Mouse (Mus musculus) C2C12 (cell line): ENCODE results near the gene Gm765. TPM values are rescaled to one million over a fixed set of nuclear protein-coding genes. Genes with fewer than 3 reads are reported as not detected.

Experiments used
- H3K27me3 ChIP-seq: one replicate; pipeline ENCODE4 v1.6.1; 2011; ENCODE audit not compliant: control insufficient read depth, insufficient read depth, insufficient read length
- H3K36me3 ChIP-seq: one replicate; pipeline ENCODE4 v1.6.1; 2011; ENCODE audit not compliant: control insufficient read depth, insufficient read depth
- H3K4me3 ChIP-seq: one replicate; pipeline ENCODE4 v1.5.1; 2011; ENCODE audit warnings: mild to moderate bottlenecking, control low read depth; ENCODE audit not compliant: poor library complexity, insufficient read depth, severe bottlenecking
- H3K79me2 ChIP-seq: one replicate; pipeline ENCODE4 v1.6.1; 2011; ENCODE audit not compliant: control insufficient read depth, insufficient read depth
- H3K79me3 ChIP-seq: one replicate; pipeline ENCODE4 v1.6.1; 2011; ENCODE audit warnings: low read depth, control low read depth
- H3ac ChIP-seq: one replicate; pipeline ENCODE3; 2011; ENCODE audit warnings: low read depth; ENCODE audit not compliant: control insufficient read depth, insufficient read length
- CEBPB ChIP-seq: IDR thresholded peaks from one replicate; pipeline ENCODE4 v1.6.1; 2011; ENCODE audit warnings: low read depth, mild to moderate bottlenecking, control low read depth, moderate library complexity
- CTCF ChIP-seq: IDR thresholded peaks from one replicate; pipeline ENCODE4 v1.5.1; 2011; ENCODE audit not compliant: control insufficient read depth, insufficient read depth, insufficient read length
- FOSL1 ChIP-seq: IDR thresholded peaks from one replicate; pipeline ENCODE4 v1.8.0; 2011; ENCODE audit warnings: mild to moderate bottlenecking, low read length; ENCODE audit not compliant: poor library complexity, insufficient read depth, severe bottlenecking
- MAX ChIP-seq: IDR thresholded peaks from one replicate; pipeline ENCODE4 v1.6.1; 2011; ENCODE audit warnings: mild to moderate bottlenecking, control low read depth
- MYOD1 ChIP-seq: IDR thresholded peaks from one replicate; pipeline ENCODE4 v1.6.1; 2011; ENCODE audit warnings: low read depth; ENCODE audit not compliant: control insufficient read depth, insufficient read length
- MYOG ChIP-seq: IDR thresholded peaks from one replicate; pipeline ENCODE4 v1.6.1; 2011; ENCODE audit not compliant: control insufficient read depth, insufficient read length; ENCODE audit errors: extremely low read depth
- USF1 ChIP-seq: IDR thresholded peaks from one replicate; pipeline ENCODE4 v1.6.1; 2011; ENCODE audit warnings: low read depth, mild to moderate bottlenecking, control low read depth, moderate library complexity
- long read RNA-seq, 2 experiments: library from polyadenylated mRNA; unstranded; transcript quantifications; one replicate each; pipeline ENCODE4 v2.0.0; 2019 to 2020
- polyA plus RNA-seq: library from polyadenylated mRNA; unstranded; fragments of >200 nt; fragmentation: generic; extraction: Trizol; gene quantifications from one replicate; pipeline ENCODE4 v1.2.1, GENCODE M21; 2012; ENCODE audit warnings: missing spikeins

Gene Gm765
- polyA plus RNA-seq, result not detected
- long read RNA-seq, experiment 1, result 0 reads
- long read RNA-seq, experiment 2, result 0 reads

DNA sequence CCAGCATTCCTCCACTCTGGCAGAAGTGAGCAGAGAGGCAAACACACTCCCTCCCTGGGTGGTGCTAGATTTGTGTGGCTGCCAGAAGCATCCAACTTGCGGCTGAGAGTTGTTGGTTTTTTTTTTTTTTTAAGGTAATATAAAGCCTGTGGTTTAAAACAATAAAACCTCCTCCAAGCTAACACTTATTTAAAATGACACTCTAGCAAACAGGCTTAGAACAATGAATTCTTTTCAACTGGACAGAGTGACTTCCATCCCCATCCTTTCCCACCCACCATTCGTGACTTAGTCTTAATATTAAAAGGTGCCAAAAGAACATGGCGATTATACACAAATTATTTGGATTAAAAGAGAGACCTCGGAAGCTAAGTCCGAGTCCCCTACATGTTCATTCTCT, at the start of gene Gm765:
Gm765 (minus strand) TSS at position 101 of the 400 bp plus-strand sequence.
- no peaks in the 10 kb centered on the region for H3K36me3 ChIP-seq
- no peak for TF ChIP-seq CEBPB
- TF ChIP-seq CTCF, result no peak
- TF ChIP-seq FOSL1, result no peak
- no peak for TF ChIP-seq MYOG
- TF ChIP-seq MAX, result no peak
- H3ac ChIP-seq, result no peak within 1 kb of the TSS
- H3K79me3 ChIP-seq, result no peaks in the 10 kb centered on the region
- H3K4me3 ChIP-seq, result no peak within 1 kb of the TSS
- H3K79me2 ChIP-seq, result no peaks in the 10 kb centered on the region
- H3K27me3 ChIP-seq, result no peaks in the 10 kb centered on the region

DNA sequence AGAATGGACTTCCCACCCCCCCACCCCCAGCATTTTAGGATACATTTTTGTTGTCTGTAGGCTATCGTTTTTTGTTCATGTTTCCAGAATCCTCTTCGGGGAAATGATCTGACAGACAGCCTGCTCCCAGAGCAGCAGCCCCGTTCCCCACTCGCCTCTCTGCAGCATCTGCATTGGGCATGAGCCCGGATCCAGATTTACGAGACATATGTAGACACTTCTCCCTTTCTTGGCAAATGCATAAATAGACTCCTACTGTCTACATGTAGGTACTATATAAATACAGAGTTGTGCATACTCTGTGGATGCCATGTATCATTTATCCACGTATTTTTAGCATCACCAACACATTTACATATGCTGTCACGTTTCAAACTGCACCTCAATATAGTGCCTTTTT, 42.9 kb upstream of the Gm765 start:
- peaks cover 9% of the 10 kb centered on the region for H3K27me3 ChIP-seq
- H3K79me2 ChIP-seq, result no peaks in the 10 kb centered on the region
- no peak overlapping the region for H3ac ChIP-seq
- H3K36me3 ChIP-seq, result no peaks in the 10 kb centered on the region
- TF ChIP-seq USF1, result no peak
- no peak for TF ChIP-seq CTCF
- no peak for TF ChIP-seq MYOD1
- no peak for TF ChIP-seq FOSL1
- TF ChIP-seq MYOG, result no peak
- TF ChIP-seq MAX, result no peak
- TF ChIP-seq CEBPB, result no peak
- H3K4me3 ChIP-seq, result no peak overlapping the region
- no peaks in the 10 kb centered on the region for H3K79me3 ChIP-seq

DNA sequence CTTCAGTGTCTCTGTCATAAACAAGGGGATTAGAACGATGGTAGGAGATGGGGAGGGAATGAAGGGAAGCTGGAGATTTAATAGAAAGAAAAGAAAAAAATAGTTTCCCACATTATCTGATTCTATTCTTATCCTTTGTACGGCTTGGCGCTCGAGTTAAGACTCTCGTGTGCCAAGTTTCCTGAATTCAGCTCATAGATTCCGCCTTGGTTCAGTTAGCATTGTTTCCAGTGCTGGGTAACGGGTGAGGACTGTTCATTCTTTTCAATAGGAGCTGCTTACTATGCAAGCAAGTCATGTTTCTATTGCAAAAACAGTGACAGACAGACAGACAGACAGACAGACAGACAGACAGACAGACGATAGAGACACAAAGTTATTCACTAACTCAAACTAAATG, 41.9 kb upstream of the Gm765 start:
- no peak for TF ChIP-seq FOSL1
- TF ChIP-seq MAX, result no peak
- no peak for TF ChIP-seq CEBPB
- TF ChIP-seq MYOG, result no peak
- no peak for TF ChIP-seq MYOD1
- no peak overlapping the region for H3K4me3 ChIP-seq
- H3K79me2 ChIP-seq, result no peaks in the 10 kb centered on the region
- H3K79me3 ChIP-seq, result no peaks in the 10 kb centered on the region
- H3K36me3 ChIP-seq, result no peaks in the 10 kb centered on the region
- H3K27me3 ChIP-seq, result peaks cover 9% of the 10 kb centered on the region
- no peak overlapping the region for H3ac ChIP-seq

DNA sequence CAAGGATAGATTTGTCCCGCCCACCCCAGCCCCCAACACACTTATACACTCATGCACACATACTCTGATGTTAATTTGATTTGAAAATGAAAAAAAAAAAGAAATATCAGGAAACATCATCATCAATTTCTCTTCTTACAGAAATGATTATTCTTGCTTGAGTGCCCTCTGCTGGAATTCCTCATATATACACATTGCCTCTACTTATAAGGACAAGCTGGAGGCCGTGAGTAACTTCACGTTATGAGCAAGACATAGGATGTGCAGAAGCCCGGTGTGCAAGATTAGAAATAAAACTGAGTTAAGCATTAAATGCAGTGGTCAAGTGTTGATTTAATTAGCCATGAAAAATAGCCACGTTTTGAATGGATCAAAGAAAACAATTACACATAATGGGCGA, 40.9 kb upstream of the Gm765 start:
- Histone ChIP-seq H3K79me2 (no peaks in the 10 kb centered on the region), H3K27me3 (peaks cover 9% of the 10 kb centered on the region), H3ac (no peak overlapping the region), H3K79me3 (no peaks in the 10 kb centered on the region), H3K4me3 (no peak overlapping the region), H3K36me3 (no peaks in the 10 kb centered on the region)
- no peak for TF ChIP-seq MYOD1

DNA sequence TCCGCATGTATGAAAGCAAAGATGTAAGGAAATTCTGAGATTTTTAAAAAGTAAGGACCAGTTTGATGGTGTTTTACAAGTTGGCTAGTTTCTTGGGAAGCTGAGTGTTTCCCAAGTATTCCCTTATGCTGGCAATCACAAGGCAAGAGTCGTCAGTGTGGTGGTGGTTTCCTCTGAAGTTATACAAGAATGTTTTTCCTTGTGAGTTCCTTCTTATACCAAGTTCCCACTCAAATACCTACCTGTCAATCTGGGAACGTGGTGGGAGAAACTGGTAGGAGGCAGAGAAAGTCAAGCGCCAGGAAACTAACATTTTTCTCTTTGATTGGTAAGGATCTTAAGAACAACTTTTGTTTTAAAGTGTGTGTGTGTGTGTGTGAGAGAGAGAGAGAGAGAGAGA, 23.6 kb upstream of the Gm765 start:
- Histone ChIP-seq H3ac (no peak overlapping the region), H3K36me3 (no peaks in the 10 kb centered on the region), H3K79me2 (no peaks in the 10 kb centered on the region), H3K27me3 (no peaks in the 10 kb centered on the region), H3K79me3 (no peaks in the 10 kb centered on the region), H3K4me3 (no peak overlapping the region)
- TF ChIP-seq MAX (no peak), CTCF (no peak), MYOD1 (no peak), CEBPB (no peak)

DNA sequence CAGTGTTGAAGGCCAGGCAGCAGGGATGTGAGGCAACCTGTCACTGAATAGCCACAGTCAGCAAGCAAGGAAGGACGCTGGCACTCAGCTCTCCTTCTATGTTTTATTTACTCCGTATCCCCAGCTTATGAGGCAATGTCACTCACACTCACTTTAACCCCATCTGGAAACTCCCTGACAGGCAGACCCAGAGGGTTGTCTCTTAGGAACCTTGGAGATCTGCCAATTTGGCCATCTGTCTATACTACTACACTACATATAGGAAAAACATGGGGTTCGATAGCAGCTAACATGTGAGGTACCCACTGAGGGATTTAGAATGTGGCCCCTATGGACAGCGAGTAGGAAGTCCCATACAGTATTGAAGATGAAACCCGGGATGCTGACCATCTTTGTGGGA, 12.7 kb upstream of the Gm765 start:
- no peaks in the 10 kb centered on the region for H3K79me2 ChIP-seq
- H3ac ChIP-seq, result no peak overlapping the region
- H3K4me3 ChIP-seq, result no peak overlapping the region
- TF ChIP-seq USF1 (no peak), CTCF (no peak), MAX (no peak), FOSL1 (no peak), MYOG (no peak), CEBPB (no peak), MYOD1 (no peak)
- H3K27me3 ChIP-seq, result peaks cover 14% of the 10 kb centered on the region
- H3K36me3 ChIP-seq, result no peaks in the 10 kb centered on the region
- no peaks in the 10 kb centered on the region for H3K79me3 ChIP-seq

DNA sequence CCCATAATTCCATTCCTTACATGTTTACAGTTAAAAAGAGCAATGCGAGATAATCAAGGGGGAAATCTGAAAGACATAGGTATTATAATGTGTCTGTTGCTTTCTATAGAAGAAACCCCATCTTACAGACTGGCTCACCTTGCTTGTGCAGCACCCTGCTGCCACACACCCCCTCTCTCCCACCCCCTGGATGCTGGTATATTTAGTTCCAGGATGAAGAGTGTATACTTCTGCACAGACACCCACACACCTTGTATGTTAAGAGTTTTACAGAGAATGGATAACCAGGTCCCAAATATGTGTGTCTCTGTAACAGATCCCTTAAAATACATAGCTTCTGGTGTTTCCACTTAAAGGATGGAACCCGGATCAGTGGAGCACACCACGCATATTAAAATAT, 10.7 kb upstream of the Gm765 start:
- Histone ChIP-seq H3K36me3 (no peaks in the 10 kb centered on the region), H3K27me3 (peaks cover 14% of the 10 kb centered on the region), H3K79me3 (no peaks in the 10 kb centered on the region), H3K4me3 (no peak overlapping the region), H3ac (no peak overlapping the region), H3K79me2 (no peaks in the 10 kb centered on the region)
- no peak for TF ChIP-seq MYOG
